Mouse (Mus musculus): ENCODE results near the gene Tcfl5. TPM values are rescaled to one million over a fixed set of nuclear protein-coding genes. Genes with fewer than 3 reads are reported as not detected.

Gene Tcfl5
- polyA plus RNA-seq, 1 experiment from 2014 or later = 0.20 TPM

GRCm38 (mm10) chr2:180588736-180589122 is 53.8 kb downstream of the Tcfl5 start:
- Histone ChIP-seq H3K9me3 (no peaks in the 10 kb centered on the region), H3K27me3 (ENCODE audit: insufficient read depth, poor library complexity, severe bottlenecking) (no peaks in the 10 kb centered on the region), H3K36me3 (peaks cover 64% of the 10 kb centered on the region), H3K4me3 (peak overlapping the region; percentile 95), H3K4me1 (peaks cover 19% of the 10 kb centered on the region), H3K27ac (peak overlapping the region; percentile 97)
- WGBS = 46% methylated on average over 6 of the region's 6 CpGs
- no peak for DNase-seq (ENCODE audit: low spot score)

- H3K36me3 ChIP-seq = peaks cover 34% of the 10 kb centered on the region
- peak overlapping the region; percentile 86 for H3K4me3 ChIP-seq
- no peaks in the 10 kb centered on the region for H3K9me3 ChIP-seq
- peaks cover 15% of the 10 kb centered on the region for H3K4me1 ChIP-seq
- no peak for DNase-seq (ENCODE audit: low spot score)
- H3K27ac ChIP-seq = peak overlapping the region; percentile 96
- WGBS = 29% methylated on average over 7 of the region's 7 CpGs
- H3K27me3 ChIP-seq (ENCODE audit: insufficient read depth, poor library complexity, severe bottlenecking) = peaks cover 12% of the 10 kb centered on the region; the same call in 1 of the 2 replicates
Measured at GRCm38 (mm10) chr2:180583154-180583507, 59.4 kb downstream of the Tcfl5 start.

DNA sequence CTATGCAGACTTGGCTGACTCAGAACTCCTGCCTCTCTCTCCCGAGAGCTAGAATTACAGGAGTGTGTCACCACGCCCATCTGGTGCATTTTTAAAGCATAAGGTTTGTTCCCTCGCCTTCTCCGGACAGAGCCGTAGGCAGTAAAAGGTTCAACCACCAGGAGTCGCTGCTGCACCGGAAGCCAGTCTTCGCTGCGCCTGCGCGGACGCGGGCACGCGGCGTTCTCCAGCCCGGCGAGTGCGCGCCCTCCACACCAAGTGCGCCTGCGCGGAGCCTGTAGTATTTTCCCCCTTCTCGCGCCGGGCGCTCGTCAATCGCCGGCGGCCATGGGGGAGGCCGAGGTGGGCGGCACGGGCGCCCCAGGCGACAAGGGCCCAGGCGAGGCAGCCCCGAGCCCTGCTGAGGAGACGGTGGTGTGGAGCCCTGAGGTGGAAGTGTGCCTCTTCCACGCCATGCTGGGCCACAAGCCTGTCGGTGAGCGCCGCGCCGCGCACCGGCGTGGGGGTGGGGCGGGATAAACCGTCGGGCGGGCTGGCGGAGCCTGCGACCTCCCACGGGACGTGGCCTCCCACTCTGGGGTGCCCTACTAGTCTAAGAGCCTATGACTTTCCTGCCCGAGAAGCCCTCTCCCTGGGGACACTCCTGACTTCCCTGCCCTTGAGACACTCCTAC is 59.9 kb downstream of the Tcfl5 start:
- Histone ChIP-seq H3K4me3 (peak overlapping the region; percentile 86), H3K4me1 (peaks cover 15% of the 10 kb centered on the region), H3K27ac (peak overlapping the region; percentile 96), H3K36me3 (peaks cover 34% of the 10 kb centered on the region), H3K27me3 (ENCODE audit: insufficient read depth, poor library complexity, severe bottlenecking) (peaks cover 12% of the 10 kb centered on the region; the same call in 1 of the 2 replicates), H3K9me3 (no peaks in the 10 kb centered on the region)
- peak; percentile 97 for DNase-seq (ENCODE audit: low spot score)
- under 1% methylated on average over 57 of the region's 57 CpGs for WGBS

- Histone ChIP-seq H3K4me3 (no peak within 1 kb of the TSS), H3K36me3 (peaks cover 20% of the 10 kb centered on the region), H3K9me3 (no peaks in the 10 kb centered on the region), H3K27ac (no peak within 1 kb of the TSS), H3K27me3 (ENCODE audit: insufficient read depth, poor library complexity, severe bottlenecking) (peaks cover 12% of the 10 kb centered on the region; the same call in 1 of the 2 replicates), H3K4me1 (peaks cover 15% of the 10 kb centered on the region)
- 84% methylated on average over 3 of the region's 3 CpGs for WGBS
- no peak for DNase-seq (ENCODE audit: low spot score)
Measured at GRCm38 (mm10) chr2:180581002-180581401, 61.5 kb downstream of the Tcfl5 start, which contains the start of gene Mrgbp. TSS of gene Mrgbp (plus strand) at chr2:180581304.

GRCm38 (mm10) chr2:180578686-180579085 is 63.8 kb downstream of the Tcfl5 start:
- Histone ChIP-seq H3K9me3 (no peaks in the 10 kb centered on the region), H3K27me3 (ENCODE audit: insufficient read depth, poor library complexity, severe bottlenecking) (peaks cover 12% of the 10 kb centered on the region; the same call in 1 of the 2 replicates), H3K36me3 (no peaks in the 10 kb centered on the region), H3K4me3 (no peak overlapping the region), H3K27ac (no peak overlapping the region), H3K4me1 (peaks cover 10% of the 10 kb centered on the region)
- WGBS = 11% methylated on average over 3 of the region's 3 CpGs
- DNase-seq (ENCODE audit: low spot score) = no peak

GRCm38 (mm10) chr2:180576482-180576881 is 66.0 kb downstream of the Tcfl5 start:
- Histone ChIP-seq H3K9me3 (no peaks in the 10 kb centered on the region), H3K36me3 (no peaks in the 10 kb centered on the region), H3K27me3 (ENCODE audit: insufficient read depth, poor library complexity, severe bottlenecking) (peaks cover 16% of the 10 kb centered on the region; the same call in 1 of the 2 replicates), H3K4me3 (no peak overlapping the region), H3K4me1 (no peaks in the 10 kb centered on the region), H3K27ac (no peak overlapping the region)
- no peak for DNase-seq (ENCODE audit: low spot score)
- WGBS = 53% methylated on average over 4 of the region's 4 CpGs

Other genes starting within 250 kb of the Tcfl5 start
- 0.59 and 0.60 TPM in 2 replicates for gene Slco4a1, start 186.5 kb downstream of the Tcfl5 start, polyA plus RNA-seq (2016; fragmentation: Nextera tagmentation; extraction: Ambion mirVana)
- gene Ntsr1, start 142.7 kb downstream of the Tcfl5 start, polyA plus RNA-seq (2016; fragmentation: Nextera tagmentation; extraction: Ambion mirVana) = 0.12 and 0.26 TPM in 2 replicates
- gene Mrgbp, start 61.4 kb downstream of the Tcfl5 start, polyA plus RNA-seq (2016; fragmentation: Nextera tagmentation; extraction: Ambion mirVana) = 25.7 and 32.9 TPM in 2 replicates
- gene Ogfr, start 53.5 kb downstream of the Tcfl5 start, polyA plus RNA-seq (2016; fragmentation: Nextera tagmentation; extraction: Ambion mirVana) = 72.0 and 81.2 TPM in 2 replicates
- 19.7 and 19.9 TPM in 2 replicates for gene Col9a3, start 44.9 kb downstream of the Tcfl5 start, polyA plus RNA-seq (2016; fragmentation: Nextera tagmentation; extraction: Ambion mirVana)
- 23.8 and 26.0 TPM in 2 replicates for gene Dido1, start 67.3 kb upstream of the Tcfl5 start, polyA plus RNA-seq (2016; fragmentation: Nextera tagmentation; extraction: Ambion mirVana)
- gene Gid8, start 67.4 kb upstream of the Tcfl5 start, polyA plus RNA-seq (2016; fragmentation: Nextera tagmentation; extraction: Ambion mirVana) = 44.6 and 50.3 TPM in 2 replicates
- gene Slc17a9, start 82.6 kb upstream of the Tcfl5 start, polyA plus RNA-seq (2016; fragmentation: Nextera tagmentation; extraction: Ambion mirVana) = 0.94 and 1.2 TPM in 2 replicates
- 0.05 TPM in 1 of 2 replicates, not detected in the other for gene Bhlhe23, start 134.2 kb upstream of the Tcfl5 start, polyA plus RNA-seq (2016; fragmentation: Nextera tagmentation; extraction: Ambion mirVana)